Mouse (Mus musculus): ENCODE measurements at regions not wholly inside any gene's neighbourhood (a gene's known extent, or its start where the extent isn't known, plus 50 kb on each side); places are given as distances from the start of the nearest gene placed in this dataset.

DNA sequence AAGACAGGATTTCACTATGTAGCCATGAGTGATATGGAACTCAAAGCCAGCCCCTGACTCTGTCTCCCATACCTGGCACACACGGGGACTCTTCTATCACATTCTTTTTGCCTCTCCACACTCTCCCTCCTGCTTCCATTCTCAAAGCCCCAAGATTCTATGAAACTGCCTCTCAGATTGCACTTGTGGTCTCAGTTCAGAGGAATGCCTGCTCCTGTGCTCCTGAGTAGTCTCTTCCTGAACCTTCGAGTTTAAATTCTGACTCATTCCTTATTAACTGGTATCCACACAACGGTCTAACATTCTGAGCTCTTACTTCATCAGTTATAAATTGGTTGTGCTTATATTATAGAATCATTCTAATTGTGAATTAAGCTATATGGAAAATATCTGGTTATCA is 473.6 kb upstream of the A830018L16Rik start:
- intact Hi-C loops (cut with DNase I; ENCODE audit: low total_unique reads): no loop called here

DNA sequence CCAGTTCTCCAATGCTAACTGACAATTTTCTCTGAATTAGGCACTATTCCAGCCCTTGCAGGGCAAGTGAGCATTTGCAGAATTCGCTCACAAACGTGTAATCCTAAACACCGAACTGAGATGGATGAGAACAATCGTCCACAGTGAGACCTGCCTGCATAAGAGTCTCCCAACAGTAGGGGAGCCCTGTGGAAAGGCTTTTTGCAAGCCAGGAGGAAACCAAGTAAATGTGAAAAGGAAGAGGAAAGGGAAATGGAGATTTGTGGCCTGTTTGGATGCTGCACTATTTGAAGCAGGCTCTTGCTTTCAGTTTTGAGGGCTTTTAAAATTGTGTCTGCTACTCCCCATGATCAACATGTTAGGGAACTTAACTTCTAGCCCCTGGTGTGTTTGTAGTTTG is 470.9 kb upstream of the A830018L16Rik start:
- no peak for DNase-seq
- intact Hi-C loops (cut with DNase I; ENCODE audit: low total_unique reads): no loop called here

More for the DNA sequence above, 473.6 kb upstream of the A830018L16Rik start:
- no peak for DNase-seq
